Mouse (Mus musculus) limb, embryonic 12.5 days (tissue): ENCODE measurements around the gene Atp6v0a4. TPM values are rescaled to one million over a fixed set of nuclear protein-coding genes. Genes with fewer than 3 reads are reported as not detected.
A peak's percentile ranks its signal among the peaks of the same experiment; 100 is the strongest.

Experiments
- ATAC-seq: fragments of 200-750 bp; cut with Nextera tagmentation; 2 replicates; pipeline ENCODE4 v1.8.0; 2017; ENCODE audit warnings: low read depth, moderate TSS enrichment; ENCODE audit not compliant: insufficient number of reproducible peaks, insufficient read depth, low FRiP score, low TSS enrichment
- H3K27ac ChIP-seq: fragments of 300-500 bp; sonication (generic); 2 replicates; pipeline ENCODE4 v1.5.1; 2016; ENCODE audit warnings: mild to moderate bottlenecking, moderate library complexity
- H3K27me3 ChIP-seq: fragments of 300-500 bp; sonication (generic); 2 replicates; pipeline ENCODE4 v1.6.1; 2016; ENCODE audit warnings: mild to moderate bottlenecking, moderate library complexity
- H3K36me3 ChIP-seq: fragments of 300-500 bp; sonication (generic); 2 replicates; pipeline ENCODE4 v1.6.1; 2016; ENCODE audit warnings: mild to moderate bottlenecking, moderate library complexity
- H3K4me1 ChIP-seq: fragments of 300-500 bp; sonication (generic); replicated peaks from 2 replicates; pipeline ENCODE4 v1.6.1; 2016
- H3K4me2 ChIP-seq: fragments of 300-500 bp; sonication (generic); 2 replicates; pipeline ENCODE4 v1.6.1; 2016; ENCODE audit warnings: mild to moderate bottlenecking, moderate library complexity
- H3K4me3 ChIP-seq: fragments of 300-500 bp; sonication (generic); replicated peaks from 2 replicates; pipeline ENCODE4 v1.5.1; 2016; ENCODE audit warnings: mild to moderate bottlenecking
- H3K9ac ChIP-seq: fragments of 300-500 bp; sonication (generic); replicated peaks from 2 replicates; pipeline ENCODE4 v1.6.1; 2016; ENCODE audit warnings: mild to moderate bottlenecking, moderate library complexity
- H3K9me3 ChIP-seq: fragments of 300-500 bp; sonication (generic); 2 replicates; pipeline ENCODE4 v1.6.1; 2016; ENCODE audit warnings: mild to moderate bottlenecking, moderate library complexity
- WGBS: fragments of 180-500 bp; shearing (Covaris S2); methylation state at CpG from one replicate; pipeline ENCODE4 v1.1.7; 2016; 5-methylcytosine and 5-hydroxymethylcytosine counted together
- polyA plus RNA-seq: library from polyadenylated mRNA; unstranded; fragments of >200 nt; fragmentation: Nextera tagmentation; extraction: Ambion mirVana; gene quantifications from 2 replicates; pipeline ENCODE4 v1.2.1, GENCODE M21; 2016

The Atp6v0a4 gene
- polyA plus RNA-seq, 1 experiment from 2014 or later: not detected

DNA sequence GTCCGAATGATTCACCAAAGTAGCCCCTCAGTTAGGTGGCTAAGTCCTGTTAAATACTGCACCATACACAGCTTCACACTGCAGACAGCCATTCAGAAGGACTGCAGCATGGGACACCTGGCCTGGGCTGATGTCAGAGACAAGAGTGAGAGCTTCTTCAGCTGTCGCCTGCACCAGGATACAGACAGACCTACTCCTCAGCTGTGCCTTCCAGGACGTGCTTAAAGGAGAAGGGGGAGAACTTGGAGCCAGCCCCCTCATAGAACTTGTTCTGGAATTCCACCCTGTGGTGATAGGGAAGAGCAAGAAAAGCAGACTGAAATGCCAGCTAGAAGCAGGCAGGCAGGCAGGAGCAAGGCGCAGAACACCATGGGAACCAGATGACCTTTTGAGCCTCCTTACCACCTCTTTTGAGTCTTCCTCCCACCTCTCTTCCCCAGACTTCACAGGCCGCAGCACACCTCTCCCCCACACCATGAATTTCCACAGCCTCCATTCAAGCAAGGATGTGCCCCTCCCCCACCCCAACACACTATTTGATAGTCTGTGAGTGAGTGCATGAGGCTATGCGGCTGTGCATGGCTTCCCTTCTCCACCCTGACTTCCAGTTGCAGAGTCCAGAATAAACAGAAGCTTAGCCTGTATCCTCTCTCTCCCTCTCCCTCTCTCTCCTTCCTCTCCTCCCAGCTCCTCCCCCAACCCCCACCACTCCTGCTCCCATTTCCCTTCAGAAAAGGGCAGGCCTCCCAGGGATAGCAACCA lies 75.4 kb downstream of the Atp6v0a4 start:
- Histone ChIP-seq H3K9me3 (0 out of 2 replicates have a peak, but pooled peaks cover 5% of the 10 kb centered on the region), H3K4me1 (peaks cover 39% of the 10 kb centered on the region), H3K36me3 (no peaks in the 10 kb centered on the region), H3K9ac (no peak overlapping the region), H3K4me2 (no peak overlapping the region), H3K4me3 (no peak overlapping the region), H3K27me3 (no peaks in the 10 kb centered on the region), H3K27ac (0 out of 2 replicates have a peak overlapping the region, but pooled peaks have one; percentile 45)
- ATAC-seq: no peak
- WGBS: 53% methylated on average over 6 of the region's 6 CpGs

DNA sequence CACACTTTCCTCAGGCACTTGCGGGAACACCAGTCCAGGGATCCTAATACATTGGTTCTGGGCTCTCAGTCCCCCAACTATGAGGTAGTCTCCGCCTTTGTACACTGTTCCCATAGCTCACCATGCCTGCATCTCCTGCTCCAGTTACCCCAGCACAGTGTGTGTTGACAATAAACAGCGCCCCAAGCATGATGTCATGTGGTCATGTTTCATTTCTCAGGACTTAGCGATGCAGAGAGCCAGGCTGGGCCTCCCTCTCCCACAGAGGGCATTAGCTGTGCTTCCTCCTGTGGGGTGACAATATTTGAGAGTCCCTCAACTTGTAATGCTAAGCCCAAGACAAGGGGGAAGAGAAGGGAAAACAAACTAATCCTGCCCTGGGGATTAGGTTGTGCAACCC lies 76.4 kb downstream of the Atp6v0a4 start:
- Histone ChIP-seq H3K4me3 (no peak overlapping the region), H3K27ac (0 out of 2 replicates have a peak overlapping the region, but pooled peaks have one; percentile 84), H3K4me1 (peaks cover 39% of the 10 kb centered on the region), H3K36me3 (no peaks in the 10 kb centered on the region), H3K9ac (no peak overlapping the region), H3K9me3 (0 out of 2 replicates have a peak, but pooled peaks cover 5% of the 10 kb centered on the region), H3K27me3 (no peaks in the 10 kb centered on the region), H3K4me2 (no peak overlapping the region)
- ATAC-seq: no peak; the same call in 1 of the 2 replicates
- 58% methylated on average over 4 of the region's 4 CpGs for WGBS

DNA sequence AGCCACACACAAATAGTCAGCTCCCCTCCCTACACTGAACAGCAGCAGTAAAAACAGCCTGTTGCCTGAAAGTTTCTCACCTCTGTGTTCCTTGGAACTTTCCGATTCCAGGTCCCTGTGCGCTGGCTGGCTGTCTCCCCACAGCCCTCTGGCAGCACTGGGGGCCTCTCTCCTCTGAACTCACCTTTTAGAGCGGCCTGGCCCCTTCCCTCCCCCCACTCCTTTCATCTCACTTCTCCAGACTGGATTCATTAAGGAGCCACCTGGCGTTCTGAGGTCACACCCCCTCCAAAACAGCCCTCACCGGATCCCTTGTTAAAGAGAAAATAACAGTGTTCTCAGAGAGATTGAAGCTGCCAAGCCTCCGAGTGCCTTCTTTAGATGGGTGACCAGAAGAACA lies 77.5 kb downstream of the Atp6v0a4 start, which contains the start of gene Svopl:
TSS of gene Svopl (minus strand) at position 159 of the 400 bp plus-strand sequence.
- H3K27ac ChIP-seq: peak within 1 kb of the TSS; percentile 84
- no peak within 1 kb of the TSS; the same call in 1 of the 2 replicates for H3K9ac ChIP-seq
- no peaks in the 10 kb centered on the region for H3K36me3 ChIP-seq
- H3K9me3 ChIP-seq: 0 out of 2 replicates have a peak, but pooled peaks cover 5% of the 10 kb centered on the region
- H3K4me1 ChIP-seq: peaks cover 39% of the 10 kb centered on the region
- ATAC-seq: peak; percentile 73
- peak within 1 kb of the TSS; percentile 45 for H3K4me2 ChIP-seq
- no peaks in the 10 kb centered on the region for H3K27me3 ChIP-seq
- 1% methylated on average over 6 of the region's 6 CpGs for WGBS
- 0 out of 2 replicates have a peak within 1 kb of the TSS, but pooled peaks have one; percentile 4 for H3K4me3 ChIP-seq

DNA sequence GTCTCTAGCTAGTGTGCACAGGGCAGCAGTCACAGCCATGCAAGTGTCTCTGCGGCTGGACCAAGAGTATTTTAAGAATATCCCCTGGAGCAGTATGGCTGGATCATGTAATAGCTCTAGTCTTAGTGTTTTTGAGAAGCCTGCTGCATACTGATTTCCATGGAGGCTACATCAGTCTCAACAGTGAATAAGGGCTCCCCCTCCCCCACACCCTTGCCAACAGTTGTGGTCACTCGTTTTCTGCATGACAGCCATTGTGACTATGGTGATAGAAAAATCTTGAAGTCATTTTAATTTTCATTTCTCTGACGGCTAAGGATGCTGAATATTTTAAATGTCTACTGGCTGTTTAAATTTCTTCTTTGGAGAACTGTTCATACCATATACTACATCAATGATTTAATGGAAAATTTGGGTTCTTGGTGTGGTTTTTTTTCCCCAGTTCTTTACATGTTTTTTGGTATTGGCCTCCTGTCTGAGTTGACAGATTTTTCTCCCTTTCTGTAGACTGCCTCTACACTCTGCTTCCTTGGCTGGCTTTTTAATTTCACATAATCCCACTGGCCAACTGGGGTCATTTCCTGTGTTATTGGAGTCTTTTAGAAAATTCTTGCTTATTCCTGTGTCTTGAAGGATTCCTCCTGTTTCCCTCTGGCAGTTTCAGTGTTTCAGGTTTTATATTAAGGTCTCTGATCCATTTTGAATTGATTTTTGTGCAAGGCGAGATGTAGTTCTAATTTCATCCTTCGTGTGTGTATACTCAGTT lies 91.4 kb downstream of the Atp6v0a4 start:
- Histone ChIP-seq H3K4me1 (peaks cover 32% of the 10 kb centered on the region), H3K4me2 (no peak overlapping the region), H3K4me3 (no peak overlapping the region), H3K9me3 (no peaks in the 10 kb centered on the region), H3K27ac (0 out of 2 replicates have a peak overlapping the region, but pooled peaks have one; percentile 50), H3K9ac (no peak overlapping the region), H3K27me3 (no peaks in the 10 kb centered on the region), H3K36me3 (no peaks in the 10 kb centered on the region)
- ATAC-seq: no peak
- 61% methylated on average over 5 of the region's 5 CpGs for WGBS

DNA sequence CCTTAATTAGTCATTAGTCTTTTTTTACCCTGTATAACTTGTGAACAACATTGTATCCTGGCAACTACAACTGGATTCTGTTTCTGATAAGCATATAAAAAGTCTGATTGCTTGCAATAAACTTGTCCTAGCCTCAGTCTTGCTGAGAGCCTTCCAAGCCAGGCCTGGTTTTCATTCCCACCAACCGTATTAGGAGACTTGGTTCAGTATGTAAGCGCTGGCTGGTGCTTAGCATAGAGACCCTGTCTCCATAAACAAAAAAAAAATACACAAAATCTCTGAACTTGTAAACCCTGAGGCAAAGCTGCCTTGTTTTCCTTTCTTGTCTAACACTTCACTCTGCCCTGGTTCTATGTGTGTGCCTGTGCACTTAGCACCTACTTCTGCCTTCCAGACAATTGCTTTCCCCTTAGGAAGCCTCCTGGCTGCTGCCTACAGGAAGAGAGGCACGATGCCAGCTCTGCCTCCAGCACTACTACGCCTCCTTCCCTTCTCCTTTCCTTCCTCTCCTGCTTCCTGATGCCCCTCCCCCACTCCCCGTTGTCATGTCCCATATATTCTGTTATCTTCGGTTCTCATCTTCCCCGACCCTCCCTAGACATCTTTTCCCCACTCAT lies 92.4 kb downstream of the Atp6v0a4 start:
- Histone ChIP-seq H3K9me3 (no peaks in the 10 kb centered on the region), H3K4me1 (peaks cover 36% of the 10 kb centered on the region), H3K4me2 (no peak overlapping the region; the same call in 1 of the 2 replicates), H3K27ac (peak overlapping the region; percentile 50; the same call in 1 of the 2 replicates), H3K36me3 (no peaks in the 10 kb centered on the region), H3K9ac (no peak overlapping the region), H3K4me3 (no peak overlapping the region), H3K27me3 (no peaks in the 10 kb centered on the region)
- WGBS: 31% methylated on average over 7 of the region's 7 CpGs
- 0 out of 2 replicates have a peak, but pooled peaks have one; percentile 65 for ATAC-seq

DNA sequence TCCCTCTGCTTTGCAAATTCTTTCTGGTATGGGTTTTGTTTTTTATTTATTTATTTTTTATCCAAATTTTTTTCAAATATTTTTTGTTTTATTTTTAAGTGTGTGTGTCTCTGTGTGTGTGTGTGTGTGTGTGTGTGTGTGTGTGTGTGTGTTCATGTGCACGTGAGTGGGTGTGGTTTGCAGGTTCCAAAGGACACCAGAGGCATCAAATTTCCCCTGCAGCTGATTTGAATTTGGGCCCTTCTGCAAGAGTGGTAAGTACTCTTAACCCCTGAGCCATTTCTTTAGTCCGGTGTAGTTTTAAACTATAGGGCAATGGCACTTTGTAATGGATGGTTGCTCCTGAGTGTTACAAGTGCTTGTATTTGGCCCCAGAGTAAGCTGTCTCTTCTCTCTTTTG lies 96.2 kb downstream of the Atp6v0a4 start:
- H3K27ac ChIP-seq: no peak overlapping the region
- ATAC-seq: no peak
- no peaks in the 10 kb centered on the region for H3K27me3 ChIP-seq
- WGBS: 14% methylated on average over 2 of the region's 2 CpGs
- H3K4me1 ChIP-seq: peaks cover 31% of the 10 kb centered on the region
- no peak overlapping the region for H3K4me2 ChIP-seq
- no peak overlapping the region for H3K4me3 ChIP-seq
- H3K36me3 ChIP-seq: no peaks in the 10 kb centered on the region
- no peak overlapping the region for H3K9ac ChIP-seq
- no peaks in the 10 kb centered on the region for H3K9me3 ChIP-seq

DNA sequence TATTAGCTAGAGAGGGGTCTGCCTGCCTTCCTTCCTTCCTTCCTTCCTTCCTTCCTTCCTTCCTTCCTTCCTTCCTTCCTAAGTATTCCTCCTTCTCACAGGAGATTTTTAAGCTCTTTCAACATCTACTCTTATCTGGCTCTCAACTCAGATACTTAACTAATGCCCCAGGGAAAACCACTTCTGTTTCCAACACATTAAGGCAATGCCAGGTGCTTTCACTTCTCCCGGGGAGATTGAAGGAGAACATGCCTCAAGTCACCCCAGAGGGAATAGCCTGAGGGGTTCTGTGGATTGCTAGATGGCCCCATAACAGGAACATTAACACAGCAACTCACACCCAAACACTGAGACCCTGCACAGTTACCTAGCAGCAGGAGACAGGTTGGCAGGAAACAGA lies 96.6 kb downstream of the Atp6v0a4 start:
- Histone ChIP-seq H3K27ac (no peak overlapping the region), H3K36me3 (no peaks in the 10 kb centered on the region), H3K9me3 (no peaks in the 10 kb centered on the region), H3K27me3 (no peaks in the 10 kb centered on the region), H3K4me3 (no peak overlapping the region), H3K4me2 (no peak overlapping the region), H3K4me1 (peaks cover 27% of the 10 kb centered on the region), H3K9ac (no peak overlapping the region)
- no peak for ATAC-seq
- 6% methylated on average over 1 of the region's 1 CpGs for whole genome bisulfite sequencing

DNA sequence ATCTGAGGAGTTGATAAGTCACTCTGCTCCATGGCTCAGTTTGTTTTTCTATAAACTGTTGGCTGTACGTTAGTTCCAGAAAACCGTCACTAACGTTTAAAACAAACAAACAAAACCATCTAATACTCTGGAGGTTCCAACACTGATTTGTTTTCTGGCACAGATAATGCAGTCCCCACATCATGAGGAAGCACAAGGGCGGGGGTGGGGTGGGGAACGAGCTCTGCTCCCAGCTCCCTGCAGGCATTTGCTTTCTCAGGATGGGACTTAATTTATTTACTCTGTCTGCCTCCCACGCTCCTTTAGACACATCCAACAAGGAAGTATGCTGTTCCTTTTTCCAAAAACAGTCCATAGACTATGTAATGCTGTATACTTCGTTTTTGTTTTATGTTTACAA lies 101.1 kb downstream of the Atp6v0a4 start:
- WGBS: 42% methylated on average over 7 of the region's 7 CpGs
- Histone ChIP-seq H3K9ac (no peak overlapping the region), H3K4me3 (no peak overlapping the region), H3K27me3 (no peaks in the 10 kb centered on the region), H3K27ac (no peak overlapping the region), H3K4me1 (peaks cover 7% of the 10 kb centered on the region), H3K9me3 (no peaks in the 10 kb centered on the region), H3K36me3 (no peaks in the 10 kb centered on the region), H3K4me2 (no peak overlapping the region)
- no peak for ATAC-seq

- Histone ChIP-seq H3K36me3 (no peaks in the 10 kb centered on the region), H3K27me3 (no peaks in the 10 kb centered on the region), H3K27ac (no peak overlapping the region), H3K9me3 (no peaks in the 10 kb centered on the region), H3K4me2 (no peak overlapping the region), H3K9ac (no peak overlapping the region), H3K4me1 (no peaks in the 10 kb centered on the region), H3K4me3 (no peak overlapping the region)
- 84% methylated on average over 7 of the region's 7 CpGs for WGBS
- no peak for ATAC-seq
These were observed 103.0 kb downstream of the Atp6v0a4 start for GRCm38 (mm10) chr6:38021406-38021805.

- H3K4me3 ChIP-seq: no peak overlapping the region
- no peaks in the 10 kb centered on the region for H3K9me3 ChIP-seq
- no peaks in the 10 kb centered on the region for H3K36me3 ChIP-seq
- no peaks in the 10 kb centered on the region for H3K4me1 ChIP-seq
- H3K4me2 ChIP-seq: no peak overlapping the region
- 89% methylated on average over 2 of the region's 2 CpGs for WGBS
- H3K27ac ChIP-seq: no peak overlapping the region
- ATAC-seq: no peak
- no peaks in the 10 kb centered on the region for H3K27me3 ChIP-seq
- no peak overlapping the region for H3K9ac ChIP-seq
These were observed 111.6 kb downstream of the Atp6v0a4 start for GRCm38 (mm10) chr6:38012829-38013228.

- H3K4me3 ChIP-seq: no peak overlapping the region
- no peaks in the 10 kb centered on the region for H3K27me3 ChIP-seq
These were observed 116.9 kb downstream of the Atp6v0a4 start for GRCm38 (mm10) chr6:38007459-38007858.

More at GRCm38 (mm10) chr6:38007459-38007858, 116.9 kb downstream of the Atp6v0a4 start:
- Histone ChIP-seq H3K27ac (no peak overlapping the region), H3K4me1 (no peaks in the 10 kb centered on the region), H3K9me3 (no peaks in the 10 kb centered on the region), H3K4me2 (no peak overlapping the region), H3K36me3 (no peaks in the 10 kb centered on the region), H3K9ac (no peak overlapping the region)
- ATAC-seq: no peak
- WGBS: 18% methylated on average over 6 of the region's 6 CpGs
